11 mouse cellular contexts compared by ENCODE assay signal in genomic region chr1:165662426-165663192, GRCm38 (mm10). TPM values are rescaled to one million over a fixed set of nuclear protein-coding genes. Genes with fewer than 3 reads are reported as not detected.
DNase-seq lines count a peak whose midpoint lies in the region; ATAC-seq and TF ChIP-seq lines count a peak whose summit lies in the region.
"Had no signal": no experiment of that assay in that cellular context is flagged by ENCODE, and none has a peak within 500 bp of the region (broad histone marks: within the 10 kb centered on the region; RNA-seq: fewer than 3 reads in every experiment).

No protein-coding gene starts in this region.

- no peak overlapping the region for H3K9ac ChIP-seq in embryonic facial prominence, embryonic 14.5 days (ENCODE audit: low read depth, low read length)
- no peak overlapping the region for H3K9ac ChIP-seq in hindbrain, postnatal 0 days (replicated peaks; ENCODE audit: low read length)

- TF ChIP-seq CTCF in hindbrain, postnatal 0 days (IDR thresholded peaks at IDR 0.05; ENCODE audit: low read depth) = no peak

- no peak overlapping the region for H3K4me3 ChIP-seq in embryonic facial prominence, embryonic 14.5 days (ENCODE audit: low read depth, low read length)
- no peak overlapping the region for H3K4me3 ChIP-seq in hindbrain, postnatal 0 days (ENCODE audit: low read length)

- ATAC-seq in embryonic facial prominence, embryonic 14.5 days (ENCODE audit: low read depth) = no peak
- ATAC-seq in hindbrain, postnatal 0 days = no peak
- ATAC-seq in monocyte, adult 5-6 weeks (replicated peaks; ENCODE audit: insufficient number of reproducible peaks, low FRiP score, low TSS enrichment, poor library complexity, severe bottlenecking) = no peak

- WGBS in embryonic facial prominence, embryonic 14.5 days = 54% methylated on average over 15 of the region's 15 CpGs
- 41% methylated on average over 15 of the region's 15 CpGs for WGBS in hindbrain, postnatal 0 days

- H3K4me2 ChIP-seq in embryonic facial prominence, embryonic 14.5 days (ENCODE audit: low read depth, low read length) = no peak overlapping the region
- H3K4me2 ChIP-seq in hindbrain, postnatal 0 days (ENCODE audit: low read depth, low read length) = no peak overlapping the region
- H3K4me2 ChIP-seq: liver, embryonic 11.5 days had no signal

- no peaks in the 10 kb centered on the region for H3K9me3 ChIP-seq in embryonic facial prominence, embryonic 14.5 days (ENCODE audit: control insufficient read depth, low read length)
- no peaks in the 10 kb centered on the region for H3K9me3 ChIP-seq in hindbrain, postnatal 0 days (ENCODE audit: low read length)

- peaks cover 6% of the 10 kb centered on the region; the same call in 1 of the 2 replicates for H3K4me1 ChIP-seq in embryonic facial prominence, embryonic 14.5 days (ENCODE audit: control insufficient read depth, insufficient read depth, low read length)
- H3K4me1 ChIP-seq in hindbrain, postnatal 0 days (ENCODE audit: insufficient read depth, low read length) = no peaks in the 10 kb centered on the region

- DNase-seq in gastrocnemius, postnatal 25 days = peak; percentile 40
- no peak for DNase-seq in gastrocnemius, postnatal 10 days
- DNase-seq in B cell, adult 2 months = peak; percentile 53 to 55
- DNase-seq in embryonic facial prominence, embryonic 14.5 days (ENCODE audit: low spot score) = peak; percentile 53
- no peak for DNase-seq in hindbrain, postnatal 0 days (ENCODE audit: low spot score)
- no peak for DNase-seq in thymus, postnatal 36 days
- DNase-seq in urinary bladder, postnatal 36 days (ENCODE audit: low spot score in 2 of 2) = no peak
- DNase-seq: adrenal gland, postnatal 14 days; kidney, adult 18-20 months had no signal

- H3K27me3 ChIP-seq in embryonic facial prominence, embryonic 14.5 days (replicated peaks; ENCODE audit: control insufficient read depth, insufficient read depth, low read length) = no peaks in the 10 kb centered on the region
- no peaks in the 10 kb centered on the region for H3K27me3 ChIP-seq in hindbrain, postnatal 0 days (ENCODE audit: insufficient read depth, low read length)

- H3K27ac ChIP-seq in embryonic facial prominence, embryonic 14.5 days (replicated peaks; ENCODE audit: low read depth, low read length) = 0 out of 2 replicates have a peak overlapping the region, but pooled peaks have one; percentile 21
- H3K27ac ChIP-seq in hindbrain, postnatal 0 days = 0 out of 2 replicates have a peak overlapping the region, but pooled peaks have one; percentile 26

- H3K36me3 ChIP-seq in embryonic facial prominence, embryonic 14.5 days (ENCODE audit: control insufficient read depth, insufficient read depth, low read length) = peaks cover under 1% of the 10 kb centered on the region; the same call in 1 of the 2 replicates
- no peaks in the 10 kb centered on the region for H3K36me3 ChIP-seq in hindbrain, postnatal 0 days (ENCODE audit: insufficient read depth, low read length)

RNA-seq across cellular contexts. Expression of gene Mpzl1, which starts 28.3 kb away (rescaled TPM):
- total RNA-seq in gastrocnemius, postnatal 25 days (2021) = 10 to 100 TPM in 1 of 2 experiments, 1 to 10 TPM in 1; 9.2 to 10.1 TPM
- total RNA-seq in gastrocnemius, postnatal 10 days (2021) = 10 to 100 TPM; 34.6 to 46.9 TPM
- 157 and 170 TPM in 2 replicates for polyA plus RNA-seq in embryonic facial prominence, embryonic 14.5 days (2014; fragmentation: Nextera tagmentation; extraction: Ambion mirVana)
- total RNA-seq in hindbrain, postnatal 0 days (2014; rRNA removed) = 30.2 and 42.8 TPM in 2 replicates
- 140 and 145 TPM in 2 replicates for polyA plus RNA-seq in hindbrain, postnatal 0 days (2015; fragmentation: Nextera tagmentation; extraction: Ambion mirVana)
- not detected in 3 replicates for total RNA-seq in monocyte, adult 5-6 weeks (2017)

RNA-seq across cellular contexts. Expression of gene Rcsd1, which starts 46.9 kb away (rescaled TPM):
- 10 to 100 TPM; 80.0 to 85.8 TPM for total RNA-seq in gastrocnemius, postnatal 25 days (2021)
- total RNA-seq in gastrocnemius, postnatal 10 days (2021) = 100 to 1,000 TPM; 128 to 138 TPM
- polyA plus RNA-seq in embryonic facial prominence, embryonic 14.5 days (2014; fragmentation: Nextera tagmentation; extraction: Ambion mirVana) = 11.1 and 14.9 TPM in 2 replicates
- 6.0 and 9.0 TPM in 2 replicates for total RNA-seq in hindbrain, postnatal 0 days (2014; rRNA removed)
- 8.5 and 9.2 TPM in 2 replicates for polyA plus RNA-seq in hindbrain, postnatal 0 days (2015; fragmentation: Nextera tagmentation; extraction: Ambion mirVana)
- total RNA-seq in monocyte, adult 5-6 weeks (2017) = 85.7 to 143 TPM (median 87.9 TPM) in 3 replicates

Comparison
In these comparisons a context has a peak if more than half of its experiments do, and no peak if none do; other contexts are left out.
1. DNase-seq: peak in gastrocnemius, postnatal 25 days (single experiment), B cell, adult 2 months (2 of 2) and embryonic facial prominence, embryonic 14.5 days (single experiment); none in gastrocnemius, postnatal 10 days (single experiment), hindbrain, postnatal 0 days (single experiment), thymus, postnatal 36 days (0 of 2) and urinary bladder, postnatal 36 days (0 of 2).
2. RNA of gene Mpzl1, which starts 28.3 kb away (total RNA-seq): 34.6 to 46.9 TPM in gastrocnemius, postnatal 10 days, 30.2 to 42.8 TPM in hindbrain, postnatal 0 days and 9.2 to 10.1 TPM in gastrocnemius, postnatal 25 days; not detected in monocyte, adult 5-6 weeks; every median in the first group is over 10 times any median in the second.